Mouse (Mus musculus): ENCODE results near the gene Stambpl1. TPM values are rescaled to one million over a fixed set of nuclear protein-coding genes. Genes with fewer than 3 reads are reported as not detected.

The Stambpl1 gene
- polyA plus RNA-seq, 1 experiment from 2014 or later, result 13.0 TPM

DNA sequence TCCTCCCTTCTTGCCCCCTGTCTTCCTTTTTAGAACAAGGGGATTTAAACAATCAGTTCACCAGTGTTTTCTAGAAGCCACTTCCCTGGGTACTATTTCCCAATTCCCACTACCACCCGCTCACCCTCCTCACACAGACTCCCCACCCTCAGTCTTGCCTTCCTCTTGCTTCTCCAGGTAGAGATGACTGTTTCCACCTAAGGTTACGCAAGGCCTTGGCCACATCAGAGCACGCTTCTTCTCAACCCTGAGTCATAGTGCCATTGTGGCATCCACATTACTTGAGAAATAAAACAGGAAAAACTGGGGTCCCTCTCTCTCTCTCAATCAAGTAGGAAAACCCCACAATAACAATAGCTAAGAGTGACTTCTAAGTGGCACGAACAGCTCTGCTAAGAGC, 12.9 kb upstream of the Stambpl1 start:
- Histone ChIP-seq H3K36me3 (ENCODE audit: control insufficient read depth, insufficient read depth, low read length) (no peaks in the 10 kb centered on the region), H3K4me1 (replicated peaks; ENCODE audit: control insufficient read depth, insufficient read depth) (no peaks in the 10 kb centered on the region), H3K27me3 (ENCODE audit: control insufficient read depth, insufficient read depth, low read length) (no peaks in the 10 kb centered on the region), H3K4me3 (ENCODE audit: low read depth, low read length) (no peak overlapping the region), H3K4me2 (replicated peaks; ENCODE audit: low read depth) (no peak overlapping the region), H3K9me3 (ENCODE audit: control insufficient read depth, low read length) (no peaks in the 10 kb centered on the region), H3K9ac (ENCODE audit: low read length) (no peak overlapping the region), H3K27ac (replicated peaks) (no peak overlapping the region)
- no peak for TF ChIP-seq EP300 (optimal IDR thresholded peaks at IDR 0.05)
- no peak for TF ChIP-seq CTCF (IDR thresholded peaks at IDR 0.05; ENCODE audit: low read depth)
- ATAC-seq (ENCODE audit: low FRiP score, low TSS enrichment) (no peak), DNase-seq (ENCODE audit: low spot score) (no peak)
- WGBS, result 77% methylated on average over 4 of the region's 4 CpGs

DNA sequence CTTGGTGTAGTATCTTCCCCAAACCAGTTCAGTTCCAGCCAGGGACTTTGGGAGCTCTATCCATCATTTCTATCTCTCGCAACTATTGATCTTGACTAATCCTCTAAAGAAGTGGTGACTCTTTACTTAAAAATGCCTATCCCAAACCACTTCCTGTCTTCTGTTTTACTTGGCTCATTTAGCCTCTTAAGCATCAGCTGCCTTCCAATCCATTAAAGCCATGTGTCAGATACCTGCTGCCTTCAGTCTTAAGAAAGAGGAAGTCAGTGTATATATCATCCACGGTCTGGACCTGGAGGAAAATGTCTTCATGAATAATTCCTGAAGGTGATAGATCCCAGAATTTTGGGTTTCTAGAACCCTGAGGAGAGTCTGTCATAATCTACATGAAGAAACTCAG, 11.7 kb upstream of the Stambpl1 start:
- H3K4me1 ChIP-seq (replicated peaks; ENCODE audit: control insufficient read depth, insufficient read depth), result no peaks in the 10 kb centered on the region
- no peaks in the 10 kb centered on the region for H3K36me3 ChIP-seq (ENCODE audit: control insufficient read depth, insufficient read depth, low read length)
- DNase-seq (ENCODE audit: low spot score), result no peak
- no peak overlapping the region for H3K4me3 ChIP-seq (ENCODE audit: low read depth, low read length)
- H3K9ac ChIP-seq (ENCODE audit: low read length), result no peak overlapping the region
- no peaks in the 10 kb centered on the region for H3K9me3 ChIP-seq (ENCODE audit: control insufficient read depth, low read length)
- H3K27ac ChIP-seq (replicated peaks), result no peak overlapping the region
- no peak overlapping the region for H3K4me2 ChIP-seq (replicated peaks; ENCODE audit: low read depth)
- H3K27me3 ChIP-seq (ENCODE audit: control insufficient read depth, insufficient read depth, low read length), result no peaks in the 10 kb centered on the region
- ATAC-seq (ENCODE audit: low FRiP score, low TSS enrichment), result no peak
- WGBS, result 43% methylated on average over 2 of the region's 2 CpGs
- TF ChIP-seq CTCF (IDR thresholded peaks at IDR 0.05; ENCODE audit: low read depth) (no peak), EP300 (optimal IDR thresholded peaks at IDR 0.05) (no peak)

DNA sequence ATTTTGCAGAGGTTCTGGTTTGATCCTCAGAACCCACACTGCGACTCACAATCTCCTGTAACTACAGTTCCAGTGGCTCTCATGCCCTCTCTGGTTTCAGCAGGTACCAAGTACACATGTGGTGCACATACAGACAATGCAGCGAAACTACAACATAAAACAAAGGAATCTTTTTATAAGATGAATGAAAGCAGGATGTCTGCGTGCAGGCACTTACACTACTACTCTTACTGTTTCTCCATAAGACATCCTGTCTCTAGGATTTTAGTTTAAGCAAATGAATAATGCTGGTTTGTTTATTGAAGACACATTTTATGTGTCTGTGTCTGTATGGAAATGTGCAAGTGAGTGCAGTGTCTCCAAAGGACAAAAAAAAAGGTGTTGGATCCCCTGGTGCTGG, 10.8 kb upstream of the Stambpl1 start:
- Histone ChIP-seq H3K4me3 (ENCODE audit: low read depth, low read length) (no peak overlapping the region), H3K9ac (ENCODE audit: low read length) (no peak overlapping the region), H3K27me3 (ENCODE audit: control insufficient read depth, insufficient read depth, low read length) (no peaks in the 10 kb centered on the region), H3K4me1 (replicated peaks; ENCODE audit: control insufficient read depth, insufficient read depth) (no peaks in the 10 kb centered on the region), H3K36me3 (ENCODE audit: control insufficient read depth, insufficient read depth, low read length) (no peaks in the 10 kb centered on the region), H3K4me2 (replicated peaks; ENCODE audit: low read depth) (no peak overlapping the region), H3K27ac (replicated peaks) (no peak overlapping the region), H3K9me3 (ENCODE audit: control insufficient read depth, low read length) (no peaks in the 10 kb centered on the region)
- ATAC-seq (ENCODE audit: low FRiP score, low TSS enrichment) (no peak), DNase-seq (ENCODE audit: low spot score) (no peak)
- WGBS, result 85% methylated on average over 3 of the region's 3 CpGs
- TF ChIP-seq EP300 (optimal IDR thresholded peaks at IDR 0.05) (no peak), CTCF (IDR thresholded peaks at IDR 0.05; ENCODE audit: low read depth) (no peak)

DNA sequence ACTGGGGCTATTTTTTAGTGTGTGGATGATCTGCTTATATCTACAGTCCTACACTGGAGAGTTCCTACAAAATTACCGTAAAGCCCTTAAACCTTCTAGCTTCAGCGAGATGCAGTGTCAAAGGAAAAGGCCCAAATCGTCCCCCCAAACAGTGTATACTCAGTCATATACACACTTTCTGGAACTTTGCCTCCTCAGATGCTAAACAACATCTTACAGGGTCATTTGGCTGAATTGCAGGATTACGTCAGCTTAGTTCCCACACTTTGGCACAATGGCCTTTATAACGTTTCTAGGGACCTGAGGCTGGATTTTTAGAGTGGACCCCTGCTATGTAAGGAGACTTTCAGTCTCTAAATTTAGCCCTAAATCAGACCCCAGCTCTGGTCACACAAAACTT, 9.5 kb upstream of the Stambpl1 start:
- ATAC-seq (ENCODE audit: low FRiP score, low TSS enrichment) (no peak), DNase-seq (ENCODE audit: low spot score) (no peak)
- Histone ChIP-seq H3K9me3 (ENCODE audit: control insufficient read depth, low read length) (no peaks in the 10 kb centered on the region), H3K4me1 (replicated peaks; ENCODE audit: control insufficient read depth, insufficient read depth) (no peaks in the 10 kb centered on the region), H3K9ac (ENCODE audit: low read length) (no peak overlapping the region), H3K4me3 (ENCODE audit: low read depth, low read length) (no peak overlapping the region), H3K27ac (replicated peaks) (no peak overlapping the region), H3K36me3 (ENCODE audit: control insufficient read depth, insufficient read depth, low read length) (no peaks in the 10 kb centered on the region), H3K4me2 (replicated peaks; ENCODE audit: low read depth) (no peak overlapping the region), H3K27me3 (ENCODE audit: control insufficient read depth, insufficient read depth, low read length) (no peaks in the 10 kb centered on the region)
- WGBS, result 72% methylated on average over 5 of the region's 5 CpGs
- TF ChIP-seq EP300 (optimal IDR thresholded peaks at IDR 0.05) (no peak), CTCF (IDR thresholded peaks at IDR 0.05; ENCODE audit: low read depth) (no peak)

DNA sequence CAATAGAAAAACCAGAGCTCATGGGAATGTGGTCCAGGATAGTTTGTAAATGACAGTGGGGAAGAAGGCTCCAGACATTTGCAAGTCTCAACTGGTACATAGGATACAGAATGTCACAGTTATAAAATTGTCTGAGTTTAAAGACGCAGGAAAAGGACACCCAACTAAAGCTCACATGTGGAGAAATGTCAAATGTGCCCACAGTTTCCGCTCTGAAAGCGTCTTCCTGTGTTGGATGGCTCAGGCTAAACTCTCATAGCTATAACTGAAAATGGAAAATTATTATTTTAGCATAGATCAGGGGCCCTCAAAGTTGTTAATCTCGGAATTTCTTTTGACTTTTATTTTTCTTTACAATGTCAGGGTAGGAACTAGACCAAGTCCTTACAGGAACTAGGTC, 5.2 kb upstream of the Stambpl1 start:
- 86% methylated on average over 4 of the region's 4 CpGs for WGBS
- no peak for DNase-seq (ENCODE audit: low spot score)

DNA sequence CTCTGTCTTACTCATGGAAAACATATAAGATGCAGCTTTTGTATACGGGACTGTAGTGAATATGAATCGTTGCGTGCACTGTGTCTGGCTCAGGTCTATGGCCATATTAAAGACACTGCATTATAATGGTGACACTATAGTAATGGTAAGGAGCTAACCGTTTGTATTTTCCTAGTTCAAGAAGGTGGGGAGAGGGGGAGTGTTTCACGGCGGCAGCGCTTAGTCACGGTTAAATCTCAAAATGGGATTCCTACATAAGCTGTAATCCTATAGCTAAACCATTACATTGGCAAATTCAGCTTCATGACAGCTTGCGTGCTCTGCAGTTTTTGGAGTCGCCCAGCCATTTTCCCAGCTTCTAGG, 403 bp upstream of the Stambpl1 start:
- no peak for ATAC-seq (ENCODE audit: low FRiP score, low TSS enrichment)
- Histone ChIP-seq H3K27me3 (ENCODE audit: control insufficient read depth, insufficient read depth, low read length) (no peaks in the 10 kb centered on the region), H3K4me3 (ENCODE audit: low read depth, low read length) (peak overlapping the region; percentile 76), H3K4me2 (replicated peaks; ENCODE audit: low read depth) (peak overlapping the region; percentile 97), H3K27ac (replicated peaks) (no peak overlapping the region), H3K36me3 (ENCODE audit: control insufficient read depth, insufficient read depth, low read length) (no peaks in the 10 kb centered on the region), H3K9ac (ENCODE audit: low read length) (peak overlapping the region; percentile 85), H3K4me1 (replicated peaks; ENCODE audit: control insufficient read depth, insufficient read depth) (peaks cover 5% of the 10 kb centered on the region; the same call in 1 of the 2 replicates), H3K9me3 (ENCODE audit: control insufficient read depth, low read length) (no peaks in the 10 kb centered on the region)
- 37% methylated on average over 10 of the region's 10 CpGs for WGBS
- TF ChIP-seq CTCF (IDR thresholded peaks at IDR 0.05; ENCODE audit: low read depth) (no peak), EP300 (optimal IDR thresholded peaks at IDR 0.05) (no peak)
- DNase-seq (ENCODE audit: low spot score), result no peak

More for the DNA sequence above, 5.2 kb upstream of the Stambpl1 start:
- no peak overlapping the region for H3K27ac ChIP-seq (replicated peaks)
- 0 out of 2 replicates have a peak, but pooled peaks cover under 1% of the 10 kb centered on the region for H3K4me1 ChIP-seq (replicated peaks; ENCODE audit: control insufficient read depth, insufficient read depth)
- no peaks in the 10 kb centered on the region for H3K27me3 ChIP-seq (ENCODE audit: control insufficient read depth, insufficient read depth, low read length)
- no peak for TF ChIP-seq EP300 (optimal IDR thresholded peaks at IDR 0.05)
- TF ChIP-seq CTCF (IDR thresholded peaks at IDR 0.05; ENCODE audit: low read depth), result no peak
- H3K9me3 ChIP-seq (ENCODE audit: control insufficient read depth, low read length), result no peaks in the 10 kb centered on the region
- H3K9ac ChIP-seq (ENCODE audit: low read length), result no peak overlapping the region
- no peaks in the 10 kb centered on the region for H3K36me3 ChIP-seq (ENCODE audit: control insufficient read depth, insufficient read depth, low read length)
- ATAC-seq (ENCODE audit: low FRiP score, low TSS enrichment), result no peak
- H3K4me2 ChIP-seq (replicated peaks; ENCODE audit: low read depth), result no peak overlapping the region
- H3K4me3 ChIP-seq (ENCODE audit: low read depth, low read length), result no peak overlapping the region

All from stomach, postnatal 0 days (tissue).